Mouse (Mus musculus): ENCODE results near the gene Olfr352. TPM values are rescaled to one million over a fixed set of nuclear protein-coding genes. Genes with fewer than 3 reads are reported as not detected.

The Olfr352 gene
- not detected in 4 replicates for total RNA-seq (2023)

DNA sequence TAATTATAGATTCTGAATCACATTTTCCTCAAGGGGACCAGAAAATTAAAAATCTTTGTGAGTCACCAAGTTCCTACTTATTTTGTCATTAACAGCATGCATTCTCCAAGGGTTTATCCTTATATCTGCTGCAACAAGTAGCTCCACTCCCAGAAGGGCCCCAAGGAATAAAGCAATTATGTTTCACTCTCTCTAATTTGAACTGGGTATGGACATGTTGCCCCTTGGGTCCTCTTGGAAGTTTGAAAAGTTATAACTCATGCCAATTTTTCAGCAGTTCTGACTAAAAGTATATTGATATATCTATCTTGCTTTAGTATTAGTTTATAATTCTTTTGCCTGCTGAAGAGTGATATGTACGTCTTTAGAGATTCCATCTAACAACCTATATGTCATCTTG is at the start of gene Olfr352:
Gene Olfr352, plus strand, starts transcription at position 301 of the 400 bp plus-strand sequence.

DNA sequence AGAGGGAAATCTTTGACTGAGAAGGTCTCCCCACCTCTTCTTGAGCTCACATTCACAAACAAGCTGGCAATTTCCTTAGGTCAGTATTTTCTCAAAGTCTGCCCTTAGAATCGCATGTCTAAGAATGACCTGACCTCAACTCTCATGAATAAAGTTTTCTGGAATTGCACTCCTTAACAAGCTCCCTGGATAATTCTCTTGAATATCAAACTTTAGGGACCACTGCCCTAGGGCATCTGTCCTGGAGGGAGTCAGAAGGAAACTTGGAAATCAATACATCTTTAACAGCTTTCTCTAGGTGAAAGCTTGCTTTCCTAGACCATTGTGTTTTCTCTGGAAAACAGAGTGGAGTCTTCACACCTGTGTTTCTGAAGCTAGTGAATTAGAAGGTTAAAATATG is 22.2 kb upstream of the Olfr352 start, which contains the start of gene Olfr350:
Gene Olfr350, plus strand, starts transcription at position 301 of the 400 bp plus-strand sequence.

DNA sequence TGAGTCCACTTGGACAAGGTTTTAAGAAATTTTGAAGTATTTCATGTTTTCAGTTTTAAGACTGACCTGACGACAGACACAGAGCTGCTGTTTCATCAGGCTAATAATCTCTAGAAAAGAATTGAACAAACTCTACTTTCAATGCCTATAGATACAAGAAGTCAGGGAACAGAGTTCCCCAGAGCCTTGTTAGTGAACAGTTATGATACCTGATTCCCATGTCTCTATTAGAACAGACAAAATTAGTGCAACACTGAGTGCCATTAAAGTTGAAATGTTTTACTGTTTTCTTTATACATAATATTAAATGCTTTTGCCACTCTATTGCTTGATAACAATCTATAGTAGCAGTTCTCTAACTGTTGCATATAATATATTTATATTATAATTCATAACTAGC is 5.7 kb upstream of the Olfr352 start, which contains the start of gene Olfr351:
Gene Olfr351, minus strand, starts transcription at position 101 of the 400 bp plus-strand sequence.

DNA sequence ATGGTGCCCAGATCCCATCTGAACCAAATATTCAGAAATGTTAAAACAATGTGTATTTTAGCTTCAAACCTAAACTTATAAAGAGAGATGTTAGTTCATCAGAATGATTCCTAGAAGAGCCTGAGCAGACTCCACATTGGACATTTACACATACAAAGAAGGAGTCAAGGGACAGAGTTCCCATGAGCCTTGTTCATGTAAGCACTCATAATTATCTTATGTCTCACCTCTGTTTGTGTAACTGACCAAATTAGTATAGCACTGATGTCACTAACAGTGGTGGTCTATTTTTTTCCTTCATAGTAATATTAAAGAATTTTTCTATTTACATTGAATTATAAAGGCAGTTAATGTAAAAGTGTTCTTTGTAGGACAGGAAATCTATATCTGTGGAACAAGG is 24.6 kb downstream of the Olfr352 start, which contains the start of gene Olfr353:
Gene Olfr353, minus strand, starts transcription at position 101 of the 400 bp plus-strand sequence.

DNA sequence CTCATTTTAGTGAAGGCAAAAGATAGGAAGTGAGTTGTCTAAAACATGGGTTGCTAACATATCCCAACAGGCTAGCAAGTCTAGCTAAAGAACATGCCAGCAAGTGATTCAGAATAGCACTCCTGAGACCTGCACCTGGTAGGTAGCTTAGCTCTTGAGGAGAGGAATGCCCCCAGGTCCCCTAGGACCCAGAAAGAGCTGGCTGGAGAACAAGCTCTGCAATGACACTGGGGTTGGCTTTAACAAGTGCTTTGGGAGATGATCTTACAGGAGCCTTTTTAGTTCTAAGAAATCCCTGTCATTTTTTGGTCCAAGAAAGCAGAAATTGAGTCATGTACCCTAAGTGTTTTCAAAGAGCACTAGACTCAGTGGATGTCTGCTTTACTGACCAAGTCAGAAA is 37.1 kb downstream of the Olfr352 start, which contains the start of gene Olfr354:
Gene Olfr354, plus strand, starts transcription at position 301 of the 400 bp plus-strand sequence.

Other genes with a start within 250 kb of the Olfr352 start
- not detected in 4 replicates for gene Olfr345, start 228.4 kb upstream of the Olfr352 start, total RNA-seq (2023)
- gene Olfr346, start 182.7 kb upstream of the Olfr352 start, total RNA-seq (2023): not detected in 4 replicates
- not detected in 4 replicates for gene Olfr347, start 136.6 kb upstream of the Olfr352 start, total RNA-seq (2023)
- gene Olfr348, start 84.2 kb upstream of the Olfr352 start, total RNA-seq (2023): not detected in 4 replicates
- not detected in 4 replicates for gene Olfr50, start 77.9 kb upstream of the Olfr352 start, total RNA-seq (2023)
- not detected in 4 replicates for gene Olfr3, start 51.4 kb upstream of the Olfr352 start, total RNA-seq (2023)
- gene Olfr350, start 22.1 kb upstream of the Olfr352 start, total RNA-seq (2023): not detected in 4 replicates
- not detected in 4 replicates for gene Olfr351, start 5.8 kb upstream of the Olfr352 start, total RNA-seq (2023)
- not detected in 4 replicates for gene Olfr353, start 24.5 kb downstream of the Olfr352 start, total RNA-seq (2023)
- not detected in 4 replicates for gene Olfr354, start 37.2 kb downstream of the Olfr352 start, total RNA-seq (2023)
- gene Olfr355, start 60.4 kb downstream of the Olfr352 start, total RNA-seq (2023): not detected in 4 replicates
- not detected in 4 replicates for gene Olfr356, start 68.7 kb downstream of the Olfr352 start, total RNA-seq (2023)
- not detected in 4 replicates for gene Olfr357, start 125.4 kb downstream of the Olfr352 start, total RNA-seq (2023)
- not detected in 4 replicates for gene Olfr358, start 140.9 kb downstream of the Olfr352 start, total RNA-seq (2023)
- not detected in 4 replicates for gene Olfr360, start 197.3 kb downstream of the Olfr352 start, total RNA-seq (2023)
- gene Olfr361, start 220.8 kb downstream of the Olfr352 start, total RNA-seq (2023): not detected in 4 replicates
- not detected in 4 replicates for gene Olfr362, start 249.4 kb downstream of the Olfr352 start, total RNA-seq (2023)

Data from B cell, adult 62 days (primary cell).